Mouse (Mus musculus) cerebellum, adult 2 months (tissue): ENCODE data around the gene Btg4. TPM values are rescaled to one million over a fixed set of nuclear protein-coding genes. Genes with fewer than 3 reads are reported as not detected.

ENCODE experiments used
- DNase-seq, 2 experiments: peaks; one replicate each; pipeline ENCODE4 v3.0.0; 2021
- H3K27ac ChIP-seq: fragments of 200-500 bp; 2 replicates; pipeline ENCODE4 v1.5.1; 2012; ENCODE audit warnings: low read length, control low read depth, inconsistent platforms; ENCODE audit not compliant: insufficient read depth
- H3K27me3 ChIP-seq: fragments of 200-500 bp; 2 replicates; pipeline ENCODE4 v1.6.1; 2012; ENCODE audit warnings: inconsistent platforms, mild to moderate bottlenecking, low read length, moderate library complexity; ENCODE audit not compliant: control insufficient read depth, insufficient read depth
- H3K4me1 ChIP-seq: fragments of 200-500 bp; 2 replicates; pipeline ENCODE4 v1.6.1; 2011; ENCODE audit warnings: low read length; ENCODE audit not compliant: control insufficient read depth, insufficient read depth
- H3K4me3 ChIP-seq: fragments of 200-500 bp; replicated peaks from 2 replicates; pipeline ENCODE3; 2011; ENCODE audit warnings: mild to moderate bottlenecking, low read depth, low read length, control low read depth; ENCODE audit not compliant: insufficient read depth
- CTCF ChIP-seq: fragments of 200-500 bp; IDR thresholded peaks from 2 replicates; pipeline ENCODE4 v1.5.1; 2011; ENCODE audit warnings: low read depth, mild to moderate bottlenecking, control low read depth, low read length, moderate library complexity, borderline replicate concordance; ENCODE audit not compliant: insufficient read depth
- POLR2A ChIP-seq: fragments of 200-500 bp; IDR thresholded peaks from 2 replicates; pipeline ENCODE4 v1.6.1; 2011; ENCODE audit warnings: low read length, control low read depth, borderline replicate concordance; ENCODE audit not compliant: insufficient read depth
- WGBS: fragments of 180-500 bp; shearing (Covaris S2); methylation state at CpG from one replicate; pipeline ENCODE4 v1.1.7; 2018; 5-methylcytosine and 5-hydroxymethylcytosine counted together
- polyA plus RNA-seq: library from polyadenylated mRNA; depleted of rRNA; stranded (reverse); fragments of >200 nt; gene quantifications from 2 replicates; pipeline ENCODE4 v1.2.3, GENCODE M21; 2012

The Btg4 gene
- polyA plus RNA-seq, 1 experiment: not detected

DNA sequence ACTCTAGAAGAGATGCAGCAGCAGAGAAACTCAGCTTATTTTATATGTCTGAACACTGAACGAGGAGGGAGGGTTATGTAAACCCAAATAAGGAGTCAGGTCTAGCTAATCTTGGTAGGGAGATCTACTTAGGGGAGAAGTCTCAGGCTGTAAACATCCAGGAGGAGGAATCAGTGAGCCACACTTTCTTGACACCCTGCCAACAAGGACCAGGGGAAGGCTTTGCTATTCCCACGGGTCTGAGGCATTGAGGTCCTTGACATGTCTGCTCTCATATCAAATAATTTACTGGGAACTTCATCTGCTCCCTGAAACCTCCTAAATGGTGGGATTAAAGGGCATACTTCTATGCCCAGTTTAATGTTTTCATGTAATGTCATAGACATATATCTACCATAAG, 35.6 kb downstream of the Btg4 start:
- H3K4me3 ChIP-seq: no peak overlapping the region
- WGBS: 58% methylated on average over 2 of the region's 2 CpGs
- H3K27ac ChIP-seq: no peak overlapping the region
- TF ChIP-seq POLR2A (no peak), CTCF (no peak)
- H3K4me1 ChIP-seq: no peaks in the 10 kb centered on the region
- no peaks in the 10 kb centered on the region for H3K27me3 ChIP-seq
- no peak for DNase-seq

- no peak within 1 kb of the TSS for H3K4me3 ChIP-seq
- 30% methylated on average over 27 of the region's 27 CpGs for WGBS
- TF ChIP-seq CTCF (no peak), POLR2A (no peak)
These were observed 41.2 kb downstream of the Btg4 start, which contains the start of gene 4833427G06Rik for GRCm38 (mm10) chr9:51101756-51102425. TSS of gene 4833427G06Rik (minus strand) at chr9:51102078.

DNA sequence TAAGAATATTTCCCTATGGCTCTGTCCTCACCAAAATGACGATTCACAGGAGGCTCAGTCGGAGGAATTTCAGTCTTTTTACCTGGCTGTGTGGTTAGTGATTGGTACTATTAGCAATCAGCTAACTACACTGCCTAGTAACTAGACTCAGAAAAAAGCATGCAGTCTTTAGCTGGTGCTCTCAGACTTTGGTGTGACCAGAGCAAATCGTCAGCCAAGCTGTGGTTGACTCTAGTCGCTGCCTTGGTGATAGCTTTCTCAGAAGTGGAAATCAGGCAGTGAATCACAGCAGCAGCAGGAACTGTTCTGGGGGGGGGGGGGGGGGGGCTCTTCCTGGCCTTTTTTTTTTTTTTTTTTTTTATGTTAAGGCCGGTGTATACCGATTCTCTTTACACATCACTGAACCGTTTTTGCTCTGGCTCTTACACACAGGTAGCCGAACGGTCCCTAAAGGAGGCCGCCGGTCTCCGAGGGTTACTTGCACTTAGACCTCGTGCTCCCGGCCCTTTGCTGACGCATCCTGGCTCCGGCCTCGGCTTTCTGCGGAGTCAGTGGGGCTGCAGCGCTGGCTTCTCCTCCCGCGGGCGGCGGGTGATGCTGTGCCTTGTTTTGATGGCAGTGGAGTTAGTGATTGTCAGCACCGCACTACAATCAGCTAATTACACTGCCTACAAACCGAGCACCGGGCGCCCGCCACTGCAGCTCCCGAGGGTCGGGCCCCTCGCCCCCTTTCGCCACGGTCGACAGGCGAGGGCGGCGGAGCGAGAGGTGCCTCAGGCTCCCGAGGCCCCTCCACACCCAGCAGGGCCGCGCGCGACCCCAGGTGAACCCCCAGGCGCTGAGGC, 42.5 kb downstream of the Btg4 start:
- peak; percentile 51 to 53 for DNase-seq
- Histone ChIP-seq H3K27ac (no peak overlapping the region), H3K27me3 (no peaks in the 10 kb centered on the region; the same call in 1 of the 2 replicates), H3K4me3 (peak overlapping the region; percentile 47), H3K4me1 (no peaks in the 10 kb centered on the region)
- TF ChIP-seq CTCF: no peak
- no peak for TF ChIP-seq POLR2A
- 4% methylated on average over 44 of the region's 44 CpGs for WGBS

More at GRCm38 (mm10) chr9:51101756-51102425, 41.2 kb downstream of the Btg4 start, which contains the start of gene 4833427G06Rik:
- DNase-seq: peak; percentile 45 to 47
- H3K4me1 ChIP-seq: no peaks in the 10 kb centered on the region
- no peaks in the 10 kb centered on the region; the same call in 1 of the 2 replicates for H3K27me3 ChIP-seq
- no peak within 1 kb of the TSS for H3K27ac ChIP-seq

- no peak overlapping the region for H3K27ac ChIP-seq
- no peaks in the 10 kb centered on the region; the same call in 1 of the 2 replicates for H3K27me3 ChIP-seq
- peak; percentile 27 to 30 for DNase-seq
- peak overlapping the region; percentile 47 for H3K4me3 ChIP-seq
- 16% methylated on average over 29 of the region's 30 CpGs for WGBS
- H3K4me1 ChIP-seq: no peaks in the 10 kb centered on the region
- TF ChIP-seq CTCF (no peak), POLR2A (no peak)
These were observed 43.3 kb downstream of the Btg4 start for GRCm38 (mm10) chr9:51103808-51104514.

- WGBS: 93% methylated on average over 2 of the region's 2 CpGs
- TF ChIP-seq POLR2A (no peak), CTCF (no peak)
- Histone ChIP-seq H3K27me3 (no peaks in the 10 kb centered on the region; the same call in 1 of the 2 replicates), H3K27ac (no peak overlapping the region), H3K4me1 (no peaks in the 10 kb centered on the region), H3K4me3 (no peak overlapping the region)
- DNase-seq: no peak
These were observed 45.0 kb downstream of the Btg4 start for GRCm38 (mm10) chr9:51105751-51106150.

DNA sequence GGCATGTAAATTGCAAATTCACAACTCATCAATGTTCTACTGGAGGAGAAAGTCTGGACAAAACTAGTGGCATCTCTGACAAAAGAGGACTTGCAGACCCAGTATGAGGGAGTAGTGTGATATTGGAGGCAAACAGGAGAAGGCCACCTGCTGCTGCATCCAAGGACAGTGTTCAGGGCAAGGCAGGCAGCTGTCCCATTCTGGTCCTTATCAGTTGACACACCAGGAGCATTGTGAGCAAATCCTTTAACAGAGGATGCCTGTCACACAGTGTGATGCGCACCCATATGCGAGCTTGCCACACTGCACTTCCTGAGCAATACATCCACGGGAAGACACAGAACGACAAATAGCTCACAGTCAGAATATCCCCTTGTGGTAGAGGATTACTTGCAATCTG, 54.1 kb downstream of the Btg4 start:
- 78% methylated on average over 4 of the region's 4 CpGs for WGBS

DNA sequence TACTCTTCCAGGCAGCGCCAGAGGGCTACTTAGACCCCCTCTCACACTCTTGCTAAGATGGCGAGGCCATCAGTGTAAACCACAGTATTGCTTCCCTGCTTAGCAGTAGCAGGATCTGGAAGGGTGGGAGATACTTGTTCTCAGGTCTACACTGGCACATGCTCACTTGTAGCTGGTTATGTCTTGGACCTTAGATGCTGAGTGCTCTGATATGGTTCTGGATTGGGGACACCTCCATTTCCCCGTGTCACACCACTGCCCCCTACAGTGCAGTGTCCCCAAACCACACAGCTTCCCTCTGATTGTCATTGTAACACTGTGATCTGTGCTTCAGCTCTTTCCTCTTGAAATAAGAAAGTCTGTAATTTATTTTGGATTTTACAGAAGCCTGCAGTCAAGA, 76.3 kb downstream of the Btg4 start:
- 66% methylated on average over 3 of the region's 3 CpGs for WGBS
- no peaks in the 10 kb centered on the region for H3K27me3 ChIP-seq
- H3K4me3 ChIP-seq: no peak overlapping the region
- no peaks in the 10 kb centered on the region for H3K4me1 ChIP-seq
- no peak overlapping the region for H3K27ac ChIP-seq
- no peak for DNase-seq
- TF ChIP-seq CTCF (peak; percentile 63; the same call in 1 of the 2 replicates), POLR2A (no peak)

More for the DNA sequence above, 54.1 kb downstream of the Btg4 start:
- Histone ChIP-seq H3K27me3 (no peaks in the 10 kb centered on the region), H3K4me3 (no peak overlapping the region), H3K4me1 (no peaks in the 10 kb centered on the region), H3K27ac (no peak overlapping the region)
- no peak for DNase-seq
- TF ChIP-seq POLR2A (no peak), CTCF (no peak)
